Mouse (Mus musculus) spleen, adult 2 months (tissue): Measurements from ENCODE around the gene Castor2. TPM values are rescaled to one million over a fixed set of nuclear protein-coding genes. Genes with fewer than 3 reads are reported as not detected.

Source experiments
- DNase-seq, 2 experiments: peaks; one replicate each; pipeline versions ENCODE4 v3.0.0 to v3.0.0-alpha.2; 2012 to 2021; ENCODE audit warnings: low spot score in 2 of 2, low read depth in 1 of 2
- H3K27ac ChIP-seq: fragments of 200-500 bp; 2 replicates; pipeline ENCODE4 v1.5.1; 2012; ENCODE audit warnings: low read length, inconsistent platforms; ENCODE audit not compliant: insufficient read depth
- H3K27me3 ChIP-seq: fragments of 200-500 bp; 2 replicates; pipeline ENCODE4 v1.6.1; 2012; ENCODE audit warnings: mild to moderate bottlenecking, moderate library complexity, low read length, inconsistent platforms; ENCODE audit not compliant: control insufficient read depth, insufficient read depth
- H3K36me3 ChIP-seq: fragments of 200-500 bp; 2 replicates; pipeline ENCODE4 v1.6.1; 2012; ENCODE audit warnings: mild to moderate bottlenecking, low read length, inconsistent platforms; ENCODE audit not compliant: control insufficient read depth, insufficient read depth
- H3K4me1 ChIP-seq: fragments of 200-500 bp; 2 replicates; pipeline ENCODE4 v1.6.1; 2011; ENCODE audit warnings: inconsistent platforms; ENCODE audit not compliant: control insufficient read depth, insufficient read depth, insufficient read length
- H3K4me3 ChIP-seq: fragments of 200-500 bp; 2 replicates; pipeline ENCODE4 v1.5.1; 2011; ENCODE audit warnings: mild to moderate bottlenecking, inconsistent platforms; ENCODE audit not compliant: insufficient read depth, insufficient read length; ENCODE audit errors: extremely low read depth
- CTCF ChIP-seq: fragments of 200-500 bp; IDR thresholded peaks from 2 replicates; pipeline ENCODE4 v1.5.1; 2011; ENCODE audit warnings: mild to moderate bottlenecking, inconsistent platforms; ENCODE audit not compliant: insufficient read depth, insufficient read length, insufficient replicate concordance; ENCODE audit errors: extremely low read depth
- POLR2A ChIP-seq: fragments of 200-500 bp; IDR thresholded peaks from 2 replicates; pipeline ENCODE4 v1.6.1; 2011; ENCODE audit warnings: low read depth, low read length, inconsistent platforms
- WGBS: fragments of 180-500 bp; shearing (Covaris S2); methylation state at CpG from one replicate; pipeline ENCODE4 v1.1.7; 2018; 5-methylcytosine and 5-hydroxymethylcytosine counted together
- polyA plus RNA-seq: library from polyadenylated mRNA; depleted of rRNA; stranded (reverse); fragments of >200 nt; gene quantifications from 2 replicates; pipeline ENCODE4 v1.2.3, GENCODE M21; 2012

The Castor2 gene
- polyA plus RNA-seq, 1 experiment, result 5.3 TPM

DNA sequence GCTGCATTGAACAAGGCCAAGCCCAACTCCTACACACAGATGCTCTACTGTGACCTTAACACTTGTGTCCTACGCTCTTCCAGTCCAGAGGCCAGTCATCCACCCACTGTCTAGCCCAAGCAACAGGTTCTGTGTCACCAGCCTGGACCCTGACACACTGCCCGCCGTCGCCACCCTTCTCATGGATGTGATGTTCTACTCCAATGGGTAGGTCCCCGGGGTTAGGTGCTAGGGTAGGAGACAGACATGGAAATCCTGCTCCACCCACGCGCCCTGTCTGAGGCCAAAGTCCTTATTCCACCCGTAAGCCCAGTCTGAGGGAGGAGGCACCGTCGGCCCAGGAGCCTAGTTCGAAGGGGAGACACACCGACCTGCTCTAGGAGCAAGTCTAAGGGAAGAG is 36.5 kb downstream of the Castor2 start:
- no peak overlapping the region for H3K4me3 ChIP-seq
- WGBS, result 98% methylated on average over 12 of the region's 12 CpGs

DNA sequence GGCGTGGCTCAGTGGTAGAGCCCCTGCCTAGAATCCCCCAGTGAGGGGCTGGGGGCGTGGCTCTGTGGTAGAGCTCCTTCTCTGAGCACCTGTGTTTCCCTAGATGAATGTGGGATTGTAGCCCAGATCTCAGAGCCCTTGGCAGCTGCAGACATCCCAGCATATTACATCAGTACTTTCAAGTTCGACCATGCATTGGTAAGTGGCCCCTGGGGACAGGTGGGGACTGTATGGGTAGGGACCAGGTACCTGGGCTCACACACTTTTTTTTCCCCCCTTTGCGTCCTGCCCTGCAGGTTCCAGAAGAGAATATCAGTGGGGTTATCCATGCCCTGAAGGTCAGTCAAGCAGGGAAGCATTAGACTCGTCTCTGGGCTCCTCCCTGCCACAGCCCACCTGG is 38.4 kb downstream of the Castor2 start:
- Histone ChIP-seq H3K27ac (no peak overlapping the region), H3K4me3 (no peak overlapping the region), H3K4me1 (no peaks in the 10 kb centered on the region), H3K36me3 (no peaks in the 10 kb centered on the region), H3K27me3 (no peaks in the 10 kb centered on the region)
- WGBS, result 85% methylated on average over 5 of the region's 5 CpGs
- no peak for DNase-seq
- TF ChIP-seq CTCF (no peak), POLR2A (no peak)

More for the DNA sequence above, 36.5 kb downstream of the Castor2 start:
- no peak overlapping the region for H3K27ac ChIP-seq
- H3K4me1 ChIP-seq, result no peaks in the 10 kb centered on the region
- no peaks in the 10 kb centered on the region for H3K36me3 ChIP-seq
- TF ChIP-seq POLR2A (no peak), CTCF (no peak)
- DNase-seq, result no peak
- H3K27me3 ChIP-seq, result no peaks in the 10 kb centered on the region

DNA sequence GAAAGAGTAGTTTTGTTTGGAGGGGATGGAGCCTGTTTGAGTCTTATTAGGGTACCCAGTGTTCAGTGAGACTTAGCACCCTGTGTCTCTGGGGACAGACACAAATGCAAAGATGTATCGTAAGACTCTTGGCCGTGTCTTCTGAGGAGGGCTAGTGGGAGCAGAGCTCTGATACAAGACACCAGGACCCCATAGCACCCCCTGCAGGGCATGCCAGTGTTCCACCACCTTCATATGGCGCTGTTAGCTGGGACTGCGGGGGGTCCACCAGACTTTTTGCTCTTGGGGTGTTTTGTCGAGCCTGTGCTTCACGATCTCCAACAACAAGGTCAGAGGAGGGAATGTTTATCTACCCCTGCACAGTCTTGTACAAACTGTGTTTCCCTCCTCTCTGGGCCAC is 39.9 kb downstream of the Castor2 start:
- no peak for TF ChIP-seq CTCF
- no peak for TF ChIP-seq POLR2A
- no peak overlapping the region for H3K4me3 ChIP-seq
- WGBS, result 89% methylated on average over 6 of the region's 6 CpGs
- no peaks in the 10 kb centered on the region for H3K36me3 ChIP-seq
- no peak for DNase-seq
- H3K27ac ChIP-seq, result no peak overlapping the region
- no peaks in the 10 kb centered on the region for H3K27me3 ChIP-seq
- H3K4me1 ChIP-seq, result no peaks in the 10 kb centered on the region

DNA sequence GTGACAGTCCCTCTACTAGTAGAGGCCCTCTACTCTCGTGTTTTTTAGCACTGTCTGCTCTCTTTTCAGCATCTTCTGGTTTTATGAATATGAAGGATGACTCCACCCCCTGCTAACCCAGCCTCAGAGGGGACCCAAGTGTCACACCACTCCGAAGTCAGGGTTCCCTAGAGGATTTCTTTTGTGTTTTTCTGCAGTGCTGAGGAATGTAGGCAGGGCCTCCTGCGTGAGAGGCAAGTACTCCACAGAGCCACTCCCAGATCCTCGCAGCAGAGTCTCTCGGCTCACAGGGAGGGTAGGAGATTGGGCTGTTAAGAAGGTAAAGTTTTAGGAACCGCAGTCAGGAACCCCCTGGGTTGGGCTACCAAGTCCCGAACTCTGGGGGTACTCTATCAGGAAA is 41.7 kb downstream of the Castor2 start:
- H3K4me1 ChIP-seq, result no peaks in the 10 kb centered on the region
- no peaks in the 10 kb centered on the region for H3K36me3 ChIP-seq
- no peak for TF ChIP-seq POLR2A
- TF ChIP-seq CTCF, result no peak
- no peak overlapping the region for H3K4me3 ChIP-seq
- no peak for DNase-seq
- WGBS, result 88% methylated on average over 7 of the region's 7 CpGs
- no peak overlapping the region for H3K27ac ChIP-seq
- no peaks in the 10 kb centered on the region for H3K27me3 ChIP-seq

GRCm38 (mm10) chr5:134142381-134142780 is 42.9 kb downstream of the Castor2 start:
- no peak for DNase-seq
- H3K4me1 ChIP-seq, result no peaks in the 10 kb centered on the region
- no peaks in the 10 kb centered on the region for H3K27me3 ChIP-seq
- H3K36me3 ChIP-seq, result no peaks in the 10 kb centered on the region; the same call in 1 of the 2 replicates
- WGBS, result 91% methylated on average over 11 of the region's 11 CpGs
- TF ChIP-seq POLR2A (no peak), CTCF (no peak)
- H3K4me3 ChIP-seq, result no peak overlapping the region
- no peak overlapping the region for H3K27ac ChIP-seq

DNA sequence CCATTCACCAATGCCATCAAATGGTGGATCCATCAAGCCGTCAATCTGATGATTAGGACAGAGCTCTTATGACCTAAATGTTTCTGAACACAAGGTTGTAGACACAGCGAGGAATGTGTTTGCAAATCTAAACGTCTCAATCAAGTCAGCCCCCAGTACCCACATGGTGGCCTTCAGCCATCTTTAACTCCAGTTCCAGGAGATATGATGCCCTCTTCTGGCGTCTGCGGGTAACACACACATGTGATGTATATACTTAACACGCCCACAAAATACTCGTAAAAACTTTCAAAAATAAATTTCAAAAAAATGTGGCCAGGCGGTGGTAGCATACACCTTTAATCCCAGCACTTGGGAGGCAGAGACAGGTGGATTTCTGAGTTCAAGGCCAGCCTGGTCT is 45.5 kb downstream of the Castor2 start:
- Histone ChIP-seq H3K27ac (no peak overlapping the region), H3K4me3 (no peak overlapping the region), H3K36me3 (peaks cover 8% of the 10 kb centered on the region), H3K4me1 (no peaks in the 10 kb centered on the region), H3K27me3 (no peaks in the 10 kb centered on the region)
- WGBS, result 94% methylated on average over 8 of the region's 8 CpGs
- no peak for TF ChIP-seq CTCF
- TF ChIP-seq POLR2A, result no peak
- no peak for DNase-seq

- Histone ChIP-seq H3K4me1 (no peaks in the 10 kb centered on the region), H3K27ac (no peak overlapping the region), H3K4me3 (no peak overlapping the region), H3K36me3 (peaks cover 11% of the 10 kb centered on the region), H3K27me3 (no peaks in the 10 kb centered on the region)
- no peak for TF ChIP-seq CTCF
- TF ChIP-seq POLR2A, result no peak
- WGBS, result 91% methylated on average over 10 of the region's 10 CpGs
- no peak for DNase-seq
Measured at GRCm38 (mm10) chr5:134147194-134147753, 47.8 kb downstream of the Castor2 start.
